Mouse (Mus musculus) heart, adult 18-20 months (tissue): ENCODE results near the gene Kcng4. TPM values are rescaled to one million over a fixed set of nuclear protein-coding genes. Genes with fewer than 3 reads are reported as not detected.

Experiments used
- DNase-seq, 2 experiments: peaks; one replicate each; pipeline ENCODE4 v3.0.0; 2021 to 2022; ENCODE audit warnings: mixed read lengths in 1 of 2
- total RNA-seq, 2 experiments: library from RNA; stranded (reverse); gene quantifications; 2 replicates each; pipeline ENCODE4 v1.2.3; 2021

Gene Kcng4
- total RNA-seq, 2 experiments from 2014 or later, result 0.15 TPM; not detected in 1

GRCm38 (mm10) chr8:119615096-119615495 lies 20.4 kb downstream of the Kcng4 start:
- no peak for DNase-seq

DNA sequence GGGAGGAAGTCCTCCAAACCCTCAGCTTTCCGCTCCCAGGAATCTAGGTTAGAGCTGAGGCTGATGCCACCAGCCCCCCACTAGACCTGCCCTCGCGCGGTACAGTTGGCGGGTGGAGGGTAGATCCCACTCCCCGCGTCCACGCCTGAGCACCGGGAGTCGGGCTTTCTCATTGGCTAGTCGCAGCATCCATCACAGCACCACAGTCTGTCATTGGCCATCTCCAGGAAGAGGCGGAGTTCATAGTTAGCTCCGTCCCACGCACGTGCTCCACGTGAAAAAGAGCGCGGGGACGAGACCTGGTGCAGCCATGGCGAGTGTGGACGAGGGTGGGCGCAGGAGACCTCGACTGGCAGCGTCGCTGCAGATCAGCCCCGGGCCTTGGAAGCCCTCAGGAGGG lies 23.0 kb downstream of the Kcng4 start, which contains the start of gene Adad2:
Adad2 (plus strand) TSS at position 277 of the 400 bp plus-strand sequence.
- DNase-seq, result no peak

DNA sequence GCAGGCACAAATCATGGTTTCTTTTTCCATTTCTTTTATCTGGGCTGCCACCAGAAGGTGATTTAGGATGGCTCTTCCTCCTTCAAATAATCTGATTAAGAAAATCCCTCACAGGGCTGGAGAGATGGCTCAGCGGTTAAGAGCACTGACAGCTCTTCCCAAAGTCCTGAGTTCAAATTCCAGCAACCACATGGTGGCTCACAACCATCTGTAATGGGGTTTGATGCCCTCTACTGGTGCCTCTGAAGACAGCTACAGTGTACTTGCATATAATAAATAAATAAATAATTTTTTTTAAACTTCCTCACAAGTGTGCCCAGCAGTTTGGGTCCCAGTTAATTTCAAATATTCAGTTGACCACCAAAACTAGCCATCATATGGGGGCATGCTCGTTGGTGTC lies 29.3 kb downstream of the Kcng4 start:
- DNase-seq, result no peak

- peak; percentile 93 to 99 for DNase-seq
Measured at GRCm38 (mm10) chr8:119604996-119605395, 30.5 kb downstream of the Kcng4 start, which contains the start of gene Taf1c. Gene Taf1c (minus strand): TSS chr8:119605222.

DNA sequence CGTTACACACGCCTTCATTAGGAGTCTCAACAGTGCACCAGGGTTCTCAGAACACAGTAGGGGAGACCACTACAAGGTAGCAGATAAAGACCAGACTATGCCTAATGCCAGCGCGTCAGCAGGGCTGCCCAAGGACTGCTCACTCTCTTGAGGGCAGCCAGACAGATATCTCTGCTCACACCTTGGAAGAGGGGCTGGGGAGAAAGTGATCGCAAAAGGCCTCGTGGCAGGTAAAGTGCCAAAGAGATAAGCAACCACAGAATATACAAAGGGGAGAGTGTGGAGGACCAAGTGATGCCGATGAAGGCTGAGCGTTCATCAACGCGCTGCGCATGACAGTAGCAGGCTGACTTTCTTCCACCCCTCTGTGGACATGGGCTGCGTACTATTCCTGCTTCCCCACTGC lies 31.1 kb downstream of the Kcng4 start:
- DNase-seq, result no peak

DNA sequence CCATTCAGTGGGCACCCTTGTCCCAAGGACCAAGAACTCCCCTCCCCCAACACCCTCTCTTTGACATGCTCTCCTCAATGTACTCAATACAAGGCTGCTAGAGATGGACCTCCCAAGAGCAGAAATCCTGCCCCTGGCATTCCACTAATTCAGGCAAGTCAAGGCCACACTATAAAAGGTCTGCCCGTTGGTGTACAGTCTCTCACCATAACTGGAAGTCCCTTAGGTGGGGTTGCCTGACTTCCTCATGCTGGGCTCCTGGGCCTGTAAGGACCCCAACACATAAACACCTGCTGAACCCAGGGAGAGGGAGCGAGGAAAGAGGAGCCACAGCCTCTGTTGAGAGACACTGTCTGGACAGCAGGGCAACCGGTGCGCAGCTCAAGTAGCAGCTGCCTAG lies 31.7 kb downstream of the Kcng4 start:
- DNase-seq, result no peak

- no peak for DNase-seq
Measured at GRCm38 (mm10) chr8:119591456-119591855, 44.0 kb downstream of the Kcng4 start.

- no peak for DNase-seq
Measured at GRCm38 (mm10) chr8:119590348-119590747, 45.1 kb downstream of the Kcng4 start.

DNA sequence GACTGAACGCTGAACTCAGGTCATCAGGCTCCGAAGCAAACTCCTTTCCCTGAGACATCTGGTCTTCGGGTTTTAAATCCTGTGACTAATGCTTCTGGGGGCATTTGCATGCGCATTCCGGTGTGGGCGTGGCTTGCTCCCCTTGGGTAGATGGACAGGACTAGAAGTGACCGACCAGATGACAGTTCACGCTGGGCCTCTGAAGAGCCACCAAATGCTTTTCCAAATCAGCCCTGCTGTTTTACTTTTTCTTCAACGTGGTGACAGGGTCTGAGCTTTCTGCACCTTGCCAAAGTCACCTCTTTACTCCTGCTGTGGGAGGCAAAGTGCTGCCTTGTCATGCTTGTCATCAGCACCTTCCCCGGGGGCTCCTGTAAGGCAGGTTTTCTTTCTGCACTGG lies 46.6 kb downstream of the Kcng4 start:
- no peak for DNase-seq

- no peak for DNase-seq
Measured at GRCm38 (mm10) chr8:119588321-119588720, 47.2 kb downstream of the Kcng4 start.

GRCm38 (mm10) chr8:119585901-119586300 lies 49.6 kb downstream of the Kcng4 start:
- no peak for DNase-seq

DNA sequence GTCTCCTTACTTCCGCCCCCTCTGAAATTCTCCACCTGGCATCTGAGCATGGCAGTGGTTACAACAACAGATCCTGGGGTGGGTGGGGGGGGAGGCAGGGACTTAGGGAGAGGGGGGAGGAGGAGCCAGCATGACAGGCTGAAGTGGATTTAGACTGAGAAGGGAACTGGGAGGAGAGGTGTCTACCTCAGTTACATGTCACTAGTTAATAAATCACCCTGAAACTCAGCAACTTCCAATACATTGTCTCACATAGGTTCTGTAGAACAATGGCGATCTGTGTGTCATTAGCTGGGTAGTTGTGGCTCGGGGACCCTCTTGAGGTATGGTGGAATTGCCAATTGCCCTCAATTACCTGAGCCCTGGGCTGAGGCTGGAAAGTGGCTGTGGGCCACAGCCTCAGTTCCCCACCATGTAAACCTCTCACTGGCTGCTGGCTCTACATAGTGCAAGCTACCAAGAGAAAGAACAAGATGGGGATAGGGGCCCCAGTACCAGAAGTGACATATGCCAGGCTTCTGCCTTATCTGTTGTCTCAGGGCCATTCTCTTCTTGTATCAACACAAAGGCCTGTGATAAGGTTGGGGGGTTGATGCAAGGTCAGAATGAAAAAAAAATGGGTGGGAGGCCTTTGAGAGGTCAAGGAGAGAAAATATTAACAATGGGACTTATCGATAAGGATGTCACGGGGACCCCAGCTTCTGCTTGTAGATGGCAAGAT lies 54.9 kb downstream of the Kcng4 start:
- no peak for DNase-seq

DNA sequence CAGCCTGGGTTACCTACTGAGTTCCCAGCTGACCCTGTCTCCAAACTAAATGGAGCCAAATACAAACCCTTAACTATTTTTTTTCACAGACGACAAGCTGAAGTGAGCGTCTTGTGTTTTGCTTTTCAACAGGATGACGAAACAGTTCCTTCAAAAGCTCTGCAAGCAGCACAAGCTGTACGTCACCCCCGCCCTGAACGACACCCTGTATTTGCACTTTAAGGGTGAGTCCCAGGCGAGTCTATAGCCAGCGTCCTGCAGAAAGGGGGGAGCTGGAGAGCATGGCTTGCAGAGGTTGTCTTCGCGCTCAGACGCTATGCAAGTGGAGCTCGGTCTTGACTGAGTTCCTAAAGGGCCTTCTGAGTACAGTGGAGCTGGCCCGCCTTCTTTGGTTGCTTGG lies 56.4 kb downstream of the Kcng4 start:
- no peak for DNase-seq

- DNase-seq, result no peak
Measured at GRCm38 (mm10) chr8:119575366-119575726, 60.1 kb downstream of the Kcng4 start.

DNA sequence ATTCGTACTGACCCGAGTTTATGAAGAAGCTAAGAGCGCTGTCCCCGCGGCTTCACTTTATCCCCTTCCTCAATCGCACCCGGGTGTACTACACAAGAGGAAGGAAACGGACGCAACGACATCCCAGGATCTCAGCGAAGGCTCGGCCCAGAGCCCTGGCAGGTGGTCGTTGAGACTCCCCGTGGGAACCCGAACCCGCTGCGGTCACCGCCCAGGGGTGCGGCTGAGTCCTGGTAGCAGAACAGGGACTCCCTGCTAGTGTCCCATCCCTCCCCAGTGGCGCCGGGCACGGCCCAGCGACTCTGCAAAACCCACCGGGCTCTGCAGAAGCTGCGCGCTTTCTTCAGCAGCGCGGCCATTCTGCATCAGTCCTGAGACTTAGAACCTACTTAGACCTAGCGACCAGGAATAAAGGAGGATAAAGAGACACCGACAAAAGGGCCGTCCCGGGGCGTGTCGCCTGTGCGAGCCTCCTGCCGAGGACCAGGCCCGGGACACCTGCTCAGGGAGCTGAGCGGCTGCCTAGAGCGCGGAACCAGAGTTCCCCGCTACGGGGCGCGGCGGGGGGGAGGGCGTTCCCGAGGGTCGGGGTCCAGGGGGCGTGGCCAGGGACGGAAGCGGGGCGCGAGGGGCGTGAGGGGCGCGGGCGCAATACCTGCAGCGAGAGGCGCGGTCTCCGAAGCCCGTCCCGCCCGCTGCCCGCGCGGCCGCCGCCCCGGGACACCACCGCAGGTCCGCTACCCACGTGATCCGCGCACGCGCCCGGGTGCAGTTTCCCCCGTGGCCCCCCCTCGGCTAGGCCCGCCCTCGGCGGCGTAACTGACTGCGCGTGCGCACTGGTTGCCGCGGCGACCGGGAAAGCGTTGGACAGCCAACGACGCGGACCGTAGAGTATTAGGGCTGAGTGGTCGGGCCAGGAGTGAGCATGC lies 60.8 kb downstream of the Kcng4 start, which contains the start of the genes Hsdl1 and Dnaaf1:
Hsdl1 (minus strand) TSS at position 747 of the 929 bp plus-strand sequence.
Dnaaf1 (plus strand) TSS at position 799 of the 929 bp plus-strand sequence.
- DNase-seq, result peak; percentile 97 to 99

Other genes starting within 250 kb of the Kcng4 start
- gene Mlycd, start 240.8 kb downstream of the Kcng4 start, total RNA-seq, result 100 to 1,000 TPM; 117 to 120 TPM
- gene Osgin1, start 201.6 kb downstream of the Kcng4 start, total RNA-seq, result 1 to 10 TPM; 3.1 to 4.2 TPM
- not detected for gene Necab2, start 189.0 kb downstream of the Kcng4 start, total RNA-seq
- not detected for gene Slc38a8, start 134.0 kb downstream of the Kcng4 start, total RNA-seq
- gene Mbtps1, start 76.9 kb downstream of the Kcng4 start, total RNA-seq, result 10 to 100 TPM; 27.5 to 31.0 TPM
- 10 to 100 TPM; 21.3 to 22.9 TPM for gene Hsdl1, start 60.5 kb downstream of the Kcng4 start, total RNA-seq
- gene Dnaaf1, start 60.4 kb downstream of the Kcng4 start, total RNA-seq, result under 1 TPM in 1 of 2 experiments, not detected in 1; 0.15 TPM
- gene Taf1c, start 30.5 kb downstream of the Kcng4 start, total RNA-seq, result 1 to 10 TPM; 3.5 to 4.5 TPM
- gene Adad2, start 22.9 kb downstream of the Kcng4 start, total RNA-seq, result not detected
- gene Wfdc1, start 30.7 kb upstream of the Kcng4 start, total RNA-seq, result 10 to 100 TPM; 26.5 to 28.0 TPM
- gene Atp2c2, start 64.3 kb upstream of the Kcng4 start, total RNA-seq, result under 1 TPM; 0.12 to 0.21 TPM
- gene Tldc1, start 142.7 kb upstream of the Kcng4 start, total RNA-seq, result 10 to 100 TPM; 11.5 to 14.2 TPM
- 10 to 100 TPM; 16.7 to 22.9 TPM for gene Cotl1, start 204.9 kb upstream of the Kcng4 start, total RNA-seq
- gene Klhl36, start 226.6 kb upstream of the Kcng4 start, total RNA-seq, result 1 to 10 TPM; 2.3 to 3.0 TPM